Mouse (Mus musculus) ES-E14 (cell line): ENCODE data around the gene Dkkl1. TPM values are rescaled to one million over a fixed set of nuclear protein-coding genes. Genes with fewer than 3 reads are reported as not detected.

Source experiments
- DNase-seq: peaks from one replicate; pipeline ENCODE4 v3.0.0-alpha.2; 2013; ENCODE audit warnings: low read depth, low spot score
- H3K27ac ChIP-seq: 2 replicates; pipeline ENCODE4 v1.5.1; 2012; ENCODE audit warnings: low read depth, mild to moderate bottlenecking, low read length, moderate library complexity, mixed read lengths; ENCODE audit not compliant: poor library complexity, insufficient read depth, severe bottlenecking
- H3K36me3 ChIP-seq: 2 replicates; pipeline ENCODE4 v1.6.1; 2012; ENCODE audit warnings: mild to moderate bottlenecking, low read length, moderate library complexity, mixed read lengths; ENCODE audit not compliant: control insufficient read depth, poor library complexity, insufficient read depth, severe bottlenecking
- H3K4me1 ChIP-seq, 2 experiments: fragments of 150-350 bp in 1 of 2; sonication (generic) in 1 of 2; 2 replicates each; pipeline ENCODE4 v1.6.1; 2012; ENCODE audit warnings: low read length in 2 of 2, mild to moderate bottlenecking in 1 of 2, mixed read lengths in 1 of 2; ENCODE audit not compliant: control insufficient read depth in 2 of 2, insufficient read depth in 2 of 2, poor library complexity in 1 of 2
- H3K4me3 ChIP-seq, 2 experiments: fragments of 150-350 bp in 1 of 2; sonication (generic) in 1 of 2; 2 replicates each; pipeline ENCODE4 v1.5.1; 2012; ENCODE audit warnings: low read length in 2 of 2, low read depth in 1 of 2, mild to moderate bottlenecking in 1 of 2, mixed read lengths in 1 of 2; ENCODE audit not compliant: insufficient read depth in 1 of 2, poor library complexity in 1 of 2, severe bottlenecking in 1 of 2
- H3K9ac ChIP-seq: 2 replicates; pipeline ENCODE4 v1.6.1; 2012; ENCODE audit warnings: low read depth, mild to moderate bottlenecking, low read length, mixed read lengths; ENCODE audit not compliant: poor library complexity, insufficient read depth, severe bottlenecking
- H3K9me3 ChIP-seq: fragments of 150-350 bp; sonication (generic); 2 replicates; pipeline ENCODE4 v1.6.1; 2012; ENCODE audit warnings: low read depth, mild to moderate bottlenecking, low read length; ENCODE audit not compliant: control insufficient read depth, insufficient read depth
- CHD2 ChIP-seq: IDR thresholded peaks from 2 replicates; pipeline ENCODE4 v1.6.1; 2014; ENCODE audit warnings: mild to moderate bottlenecking, low read depth, low read length, inconsistent platforms
- HCFC1 ChIP-seq: IDR thresholded peaks from 2 replicates; pipeline ENCODE4 v1.6.1; 2012; ENCODE audit warnings: low read length, inconsistent platforms, borderline replicate concordance; ENCODE audit not compliant: insufficient read depth
- MAFK ChIP-seq: IDR thresholded peaks from 2 replicates; pipeline ENCODE4 v1.6.1; 2014; ENCODE audit warnings: mild to moderate bottlenecking, low read depth, low read length, inconsistent platforms; ENCODE audit not compliant: insufficient read depth
- ZC3H11A ChIP-seq: IDR thresholded peaks from 2 replicates; pipeline ENCODE4 v1.6.1; 2012; ENCODE audit warnings: low read depth, mild to moderate bottlenecking, inconsistent platforms, low read length, borderline replicate concordance
- ZNF384 ChIP-seq: IDR thresholded peaks from 2 replicates; pipeline ENCODE4 v1.6.1; 2012; ENCODE audit warnings: low read depth, low read length, inconsistent platforms
- in situ Hi-C, 2 experiments: fragments of 600-800 bp; cut with MboI; formaldehyde crosslinking; loops; one replicate each; pipeline ENCODE4 v1.15.1; 2025; ENCODE audit warnings: low sequenced_read_pairs in 2 of 2, inconsistent platforms in 1 of 2; ENCODE audit not compliant: unreplicated experiment in 2 of 2
- total RNA-seq: library from RNA; depleted of rRNA; stranded (reverse); fragments of 300-350 nt; gene quantifications from 2 replicates; pipeline ENCODE4 v1.2.3, GENCODE M21; 2012

The Dkkl1 gene
- total RNA-seq, 1 experiment = 6.9 TPM

DNA sequence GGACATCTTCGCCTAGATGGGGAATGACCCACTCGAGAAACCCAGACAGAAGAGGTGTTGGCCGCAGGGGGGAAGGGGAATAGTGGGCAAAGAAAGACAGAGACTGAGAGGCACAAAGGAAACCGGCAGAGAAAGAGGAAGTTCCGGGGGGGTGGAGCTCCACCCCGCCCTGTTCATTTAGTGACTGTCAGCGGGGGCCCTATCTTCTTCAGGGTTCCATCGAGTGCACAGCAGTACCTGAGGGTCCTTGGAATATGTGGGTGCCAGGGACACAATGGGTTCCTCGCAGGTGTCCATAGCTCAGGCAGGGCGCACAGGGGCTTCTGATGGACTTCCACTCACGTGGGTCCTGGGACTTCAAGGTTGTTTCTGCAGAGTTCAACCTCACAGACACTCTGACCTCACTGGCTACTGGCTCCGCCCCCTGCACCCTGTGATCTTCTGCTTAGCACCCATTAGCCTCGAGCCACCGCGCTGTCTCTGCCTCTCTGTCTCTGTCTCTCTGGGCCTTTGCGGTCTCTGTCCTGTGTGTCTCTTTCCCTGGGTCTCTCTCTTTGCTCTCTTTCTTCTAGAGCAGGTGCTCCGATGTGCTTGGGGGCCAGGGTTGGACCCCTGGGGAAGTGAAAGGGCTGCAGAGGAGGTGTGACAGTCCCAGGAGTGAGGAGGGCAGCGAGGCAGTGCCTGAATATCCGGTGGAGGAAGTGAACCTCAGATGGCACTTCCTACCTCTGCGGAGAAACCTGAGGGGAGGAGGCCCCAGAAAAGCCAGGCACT is 27.0 kb upstream of the Dkkl1 start, which contains the start of gene Cd37:
Cd37 (minus strand) TSS at position 393 of the 774 bp plus-strand sequence.
- in situ Hi-C loops = no loop called here
- peak within 1 kb of the TSS; percentile 66; the same call in 1 of the 2 replicates for H3K9ac ChIP-seq
- no peak for DNase-seq
- no peak for TF ChIP-seq ZNF384
- TF ChIP-seq CHD2 = no peak
- TF ChIP-seq MAFK = no peak
- no peak for TF ChIP-seq HCFC1
- TF ChIP-seq ZC3H11A = no peak
- H3K9me3 ChIP-seq = no peaks in the 10 kb centered on the region
- peaks cover 12 to 30% of the 10 kb centered on the region in 2 experiments for H3K4me1 ChIP-seq
- H3K36me3 ChIP-seq = no peaks in the 10 kb centered on the region
- H3K4me3 ChIP-seq = peak within 1 kb of the TSS; percentile 7 to 53; a peak in 3 of 4 replicates
- H3K27ac ChIP-seq = peak within 1 kb of the TSS; percentile 85; the same call in 1 of the 2 replicates

DNA sequence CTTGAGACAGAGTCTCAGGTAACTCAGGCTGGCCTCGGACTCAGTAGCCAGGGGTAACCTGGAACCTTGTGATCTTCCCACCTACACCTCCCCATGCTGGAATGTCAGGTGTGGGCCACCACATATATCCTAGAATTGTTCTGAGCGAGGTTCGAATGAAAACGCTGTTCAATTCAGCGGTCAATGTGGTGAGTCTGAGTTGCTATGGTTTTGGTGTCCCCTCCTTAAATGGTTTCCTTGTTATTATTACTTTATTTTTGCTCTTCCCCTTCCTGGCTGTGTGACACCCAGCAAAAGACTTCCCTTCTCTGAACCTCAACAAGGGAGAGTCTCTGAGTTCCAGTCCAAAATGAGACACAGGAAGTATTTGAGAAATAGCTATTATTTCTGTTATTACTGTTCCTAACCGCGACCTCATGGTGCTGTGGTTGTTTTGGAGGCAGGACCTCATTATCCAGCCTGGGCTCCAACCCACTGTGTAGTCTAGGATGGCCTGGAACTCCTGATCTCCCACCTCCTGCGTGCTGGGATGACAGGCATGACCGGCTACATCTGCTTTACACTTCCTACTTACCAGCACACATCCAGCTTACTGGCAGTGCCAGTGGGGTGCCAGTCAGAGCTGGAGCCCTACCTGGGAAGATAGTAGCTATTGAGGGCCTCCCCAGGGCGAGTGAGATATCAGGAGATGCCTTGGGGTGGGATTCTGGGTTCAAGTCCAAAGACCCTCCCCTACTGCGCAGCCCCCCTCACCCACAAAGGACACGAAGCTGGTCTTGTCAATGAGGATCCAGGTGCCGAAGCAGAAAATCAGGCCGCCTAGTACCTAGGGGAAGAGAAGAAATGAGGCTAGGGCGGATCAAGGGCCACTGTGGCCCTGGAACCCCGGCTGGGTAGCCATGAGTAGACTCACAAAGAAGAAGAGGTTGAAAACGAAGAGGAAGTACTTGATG is 26.1 kb upstream of the Dkkl1 start:
- no peaks in the 10 kb centered on the region for H3K9me3 ChIP-seq

DNA sequence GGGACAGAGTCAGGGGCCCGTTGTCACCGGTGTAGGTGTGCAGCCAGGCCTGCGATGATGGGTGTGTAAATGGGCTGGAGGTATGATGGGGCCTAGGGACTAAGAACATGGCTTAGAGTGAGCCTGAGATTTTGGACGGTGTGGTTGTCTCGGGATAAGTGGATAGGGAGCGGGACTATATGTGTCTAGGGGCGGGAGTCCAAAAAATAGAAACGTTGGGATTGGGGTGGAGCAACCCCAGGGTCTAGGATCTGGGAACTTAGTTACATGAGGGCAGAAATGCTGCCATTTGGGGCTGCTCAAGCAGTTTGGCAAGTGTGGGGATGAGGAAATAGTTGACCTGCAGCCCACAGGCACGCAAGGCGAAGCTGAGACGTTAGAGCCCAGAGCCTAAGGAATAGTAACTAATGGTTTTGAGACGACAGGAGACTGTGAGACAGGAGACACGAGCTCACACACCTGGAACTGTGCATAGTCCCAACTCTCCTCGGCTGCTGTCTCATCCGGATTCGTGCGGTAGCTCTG is 23.8 kb upstream of the Dkkl1 start:
- H3K4me3 ChIP-seq = peak overlapping the region; percentile 65 to 73
- DNase-seq = no peak
- H3K36me3 ChIP-seq = peaks cover 25% of the 10 kb centered on the region
- H3K9me3 ChIP-seq = no peaks in the 10 kb centered on the region
- in situ Hi-C loops = no loop called here
- TF ChIP-seq CHD2 (no peak), HCFC1 (no peak), MAFK (no peak), ZC3H11A (no peak), ZNF384 (no peak)
- peaks cover 13 to 33% of the 10 kb centered on the region in 2 experiments for H3K4me1 ChIP-seq
- peak overlapping the region; percentile 73 for H3K9ac ChIP-seq
- no peak overlapping the region for H3K27ac ChIP-seq

More for the DNA sequence above, 26.1 kb upstream of the Dkkl1 start:
- no peak for TF ChIP-seq HCFC1
- no peak for TF ChIP-seq MAFK
- TF ChIP-seq CHD2 = no peak
- no peak for TF ChIP-seq ZNF384
- no peak for TF ChIP-seq ZC3H11A
- Histone ChIP-seq H3K9ac (peak overlapping the region; percentile 66; the same call in 1 of the 2 replicates), H3K27ac (peak overlapping the region; percentile 67; the same call in 1 of the 2 replicates), H3K36me3 (peaks cover 5% of the 10 kb centered on the region), H3K4me3 (peak overlapping the region; percentile 7 to 53; a peak in 3 of 4 replicates), H3K4me1 (peaks cover 17 to 33% of the 10 kb centered on the region in 2 experiments)
- no peak for DNase-seq
- in situ Hi-C loops = no loop called here

DNA sequence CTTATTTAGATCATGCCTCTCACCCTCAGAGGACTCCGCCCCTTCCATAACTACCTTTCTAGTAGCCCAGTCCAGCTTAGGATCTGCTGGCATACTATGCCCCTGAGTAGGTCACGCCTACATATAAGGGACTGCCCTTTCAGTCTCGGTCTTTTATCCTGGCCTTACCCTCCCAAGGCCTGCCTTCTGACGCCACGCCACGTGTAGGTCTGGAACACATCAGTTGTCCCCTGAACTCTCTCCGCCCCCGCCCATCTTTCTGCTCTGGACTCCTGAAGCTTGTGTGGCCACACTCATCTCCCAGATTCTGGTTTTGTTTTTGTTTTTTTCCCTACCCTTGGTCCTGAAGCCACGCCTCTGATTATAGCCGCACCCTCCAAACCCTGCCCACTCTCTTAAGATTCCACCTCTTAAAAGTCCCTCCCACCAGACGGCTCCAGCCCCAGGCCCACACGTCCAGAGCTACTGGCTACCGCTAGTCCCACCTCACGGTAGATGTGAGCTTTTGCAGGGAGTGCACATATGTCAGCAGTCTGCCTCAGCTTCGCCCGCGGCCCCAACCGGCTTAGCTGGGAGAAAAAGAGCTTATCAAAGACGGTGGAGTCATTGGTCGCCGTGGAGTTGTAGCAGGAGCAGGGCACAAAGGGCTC is 23.1 kb upstream of the Dkkl1 start:
- Histone ChIP-seq H3K36me3 (peaks cover 25% of the 10 kb centered on the region), H3K9me3 (no peaks in the 10 kb centered on the region), H3K27ac (no peak overlapping the region; the same call in 1 of the 2 replicates), H3K4me1 (peaks cover 10 to 30% of the 10 kb centered on the region in 2 experiments), H3K4me3 (peak overlapping the region; percentile 65 to 73), H3K9ac (peak overlapping the region; percentile 73)
- no peak for TF ChIP-seq ZNF384
- no peak for TF ChIP-seq CHD2
- no peak for TF ChIP-seq MAFK
- no peak for TF ChIP-seq ZC3H11A
- no peak for TF ChIP-seq HCFC1
- no peak for DNase-seq
- in situ Hi-C loops = no loop called here
